Mouse (Mus musculus): Measurements from ENCODE around the gene Nr2f2. TPM values are rescaled to one million over a fixed set of nuclear protein-coding genes. Genes with fewer than 3 reads are reported as not detected.

The Nr2f2 gene
- total RNA-seq, 2 experiments from 2014 or later = not detected

GRCm38 (mm10) chr7:70354606-70355356, 11.8 kb downstream of the Nr2f2 start:
- no peak for ATAC-seq (replicated peaks; ENCODE audit: low FRiP score, low TSS enrichment, poor library complexity, severe bottlenecking)

- ATAC-seq (replicated peaks; ENCODE audit: low FRiP score, low TSS enrichment, poor library complexity, severe bottlenecking) = no peak
These were observed 13.4 kb downstream of the Nr2f2 start for GRCm38 (mm10) chr7:70353151-70353550.

GRCm38 (mm10) chr7:70352617-70353016, 13.9 kb downstream of the Nr2f2 start:
- ATAC-seq (replicated peaks; ENCODE audit: low FRiP score, low TSS enrichment, poor library complexity, severe bottlenecking) = no peak

- ATAC-seq (replicated peaks; ENCODE audit: low FRiP score, low TSS enrichment, poor library complexity, severe bottlenecking) = no peak
These were observed 14.5 kb downstream of the Nr2f2 start for GRCm38 (mm10) chr7:70351981-70352560.

GRCm38 (mm10) chr7:70350781-70351551, 15.6 kb downstream of the Nr2f2 start:
- ATAC-seq (replicated peaks; ENCODE audit: low FRiP score, low TSS enrichment, poor library complexity, severe bottlenecking) = no peak

GRCm38 (mm10) chr7:70349981-70350670, 16.4 kb downstream of the Nr2f2 start:
- no peak for ATAC-seq (replicated peaks; ENCODE audit: low FRiP score, low TSS enrichment, poor library complexity, severe bottlenecking)

- ATAC-seq (replicated peaks; ENCODE audit: low FRiP score, low TSS enrichment, poor library complexity, severe bottlenecking) = no peak
These were observed 17.4 kb downstream of the Nr2f2 start for GRCm38 (mm10) chr7:70348977-70349615.

- no peak for ATAC-seq (replicated peaks; ENCODE audit: low FRiP score, low TSS enrichment, poor library complexity, severe bottlenecking)
These were observed 18.2 kb downstream of the Nr2f2 start for GRCm38 (mm10) chr7:70348064-70348976.

- ATAC-seq (replicated peaks; ENCODE audit: low FRiP score, low TSS enrichment, poor library complexity, severe bottlenecking) = no peak
These were observed 18.9 kb downstream of the Nr2f2 start for GRCm38 (mm10) chr7:70347618-70347958.

- no peak for ATAC-seq (replicated peaks; ENCODE audit: low FRiP score, low TSS enrichment, poor library complexity, severe bottlenecking)
These were observed 19.5 kb downstream of the Nr2f2 start for GRCm38 (mm10) chr7:70346951-70347617.

- 0 out of 2 replicates have a peak, but pooled peaks have one; percentile 37 for ATAC-seq (replicated peaks; ENCODE audit: low FRiP score, low TSS enrichment, poor library complexity, severe bottlenecking)
These were observed 20.5 kb downstream of the Nr2f2 start for GRCm38 (mm10) chr7:70346010-70346536.

- no peak for ATAC-seq (replicated peaks; ENCODE audit: low FRiP score, low TSS enrichment, poor library complexity, severe bottlenecking)
These were observed 23.1 kb downstream of the Nr2f2 start for GRCm38 (mm10) chr7:70343426-70343825.

GRCm38 (mm10) chr7:70342771-70343170, 23.8 kb downstream of the Nr2f2 start:
- ATAC-seq (replicated peaks; ENCODE audit: low FRiP score, low TSS enrichment, poor library complexity, severe bottlenecking) = no peak

- no peak for ATAC-seq (replicated peaks; ENCODE audit: low FRiP score, low TSS enrichment, poor library complexity, severe bottlenecking)
These were observed 24.5 kb downstream of the Nr2f2 start for GRCm38 (mm10) chr7:70342076-70342475.

GRCm38 (mm10) chr7:70339998-70340630, 26.4 kb downstream of the Nr2f2 start:
- no peak for ATAC-seq (replicated peaks; ENCODE audit: low FRiP score, low TSS enrichment, poor library complexity, severe bottlenecking)

GRCm38 (mm10) chr7:70338265-70338640, 28.3 kb downstream of the Nr2f2 start:
- ATAC-seq (replicated peaks; ENCODE audit: low FRiP score, low TSS enrichment, poor library complexity, severe bottlenecking) = no peak

GRCm38 (mm10) chr7:70337581-70338264, 28.8 kb downstream of the Nr2f2 start:
- no peak for ATAC-seq (replicated peaks; ENCODE audit: low FRiP score, low TSS enrichment, poor library complexity, severe bottlenecking)

Measured in megakaryocyte-erythroid progenitor cell, adult 5-6 weeks (primary cell).